Mouse (Mus musculus) forebrain, embryonic 12.5 days (tissue): ENCODE data around the gene Vta1. TPM values are rescaled to one million over a fixed set of nuclear protein-coding genes. Genes with fewer than 3 reads are reported as not detected.

Experiments
- ATAC-seq: fragments of 200-750 bp; cut with Nextera tagmentation; 2 replicates; pipeline ENCODE4 v1.8.0; 2017; ENCODE audit warnings: moderate TSS enrichment; ENCODE audit not compliant: low FRiP score
- H3K27ac ChIP-seq: fragments of 300-500 bp; sonication (generic); 2 replicates; pipeline ENCODE4 v1.5.1; 2016; ENCODE audit warnings: mild to moderate bottlenecking
- H3K27me3 ChIP-seq: fragments of 300-500 bp; sonication (generic); 2 replicates; pipeline ENCODE4 v1.6.1; 2016; ENCODE audit warnings: mild to moderate bottlenecking
- H3K36me3 ChIP-seq: fragments of 300-500 bp; sonication (generic); replicated peaks from 2 replicates; pipeline ENCODE4 v1.6.1; 2016; ENCODE audit warnings: mild to moderate bottlenecking
- H3K4me1 ChIP-seq: fragments of 300-500 bp; sonication (generic); 2 replicates; pipeline ENCODE4 v1.6.1; 2016
- H3K4me2 ChIP-seq: fragments of 300-500 bp; sonication (generic); 2 replicates; pipeline ENCODE4 v1.6.1; 2016; ENCODE audit warnings: mild to moderate bottlenecking, moderate library complexity
- H3K4me3 ChIP-seq: fragments of 300-500 bp; sonication (generic); replicated peaks from 2 replicates; pipeline ENCODE4 v1.5.1; 2016; ENCODE audit warnings: mild to moderate bottlenecking
- H3K9ac ChIP-seq: fragments of 300-500 bp; sonication (generic); 2 replicates; pipeline ENCODE4 v1.6.1; 2016; ENCODE audit warnings: mild to moderate bottlenecking
- H3K9me3 ChIP-seq: fragments of 300-500 bp; sonication (generic); 2 replicates; pipeline ENCODE4 v1.6.1; 2016
- WGBS: fragments of 180-500 bp; shearing (Covaris S2); methylation state at CpG from one replicate; pipeline ENCODE4 v1.1.7; 2016; 5-methylcytosine and 5-hydroxymethylcytosine counted together
- polyA plus RNA-seq: library from polyadenylated mRNA; unstranded; fragments of >200 nt; fragmentation: Nextera tagmentation; extraction: Ambion mirVana; gene quantifications from 2 replicates; pipeline ENCODE4 v1.2.1, GENCODE M21; 2016

The Vta1 gene
- 154 and 159 TPM in 2 replicates for polyA plus RNA-seq

- H3K27ac ChIP-seq = peak within 1 kb of the TSS; percentile 83
- under 1% methylated on average over 50 of the region's 50 CpGs for WGBS
- H3K4me3 ChIP-seq = peak within 1 kb of the TSS; percentile 88
- H3K36me3 ChIP-seq = no peaks in the 10 kb centered on the region
- ATAC-seq = peak; percentile 96
- peaks cover 22% of the 10 kb centered on the region for H3K4me1 ChIP-seq
- H3K9ac ChIP-seq = peak within 1 kb of the TSS; percentile 82
- H3K4me2 ChIP-seq = peak within 1 kb of the TSS; percentile 58
- H3K9me3 ChIP-seq = no peaks in the 10 kb centered on the region
- H3K27me3 ChIP-seq = no peaks in the 10 kb centered on the region
Observed at GRCm38 (mm10) chr10:14705072-14706066, at the start of gene Vta1, which contains the start of gene Nmbr. TSS of gene Vta1 (minus strand) at chr10:14705560. TSS of gene Nmbr (plus strand) at chr10:14705591.

- Histone ChIP-seq H3K9ac (no peak overlapping the region), H3K4me1 (no peaks in the 10 kb centered on the region), H3K4me3 (no peak overlapping the region), H3K27ac (no peak overlapping the region), H3K27me3 (no peaks in the 10 kb centered on the region), H3K9me3 (no peaks in the 10 kb centered on the region), H3K4me2 (no peak overlapping the region), H3K36me3 (no peaks in the 10 kb centered on the region)
- no peak for ATAC-seq
- WGBS = 12% methylated on average over 2 of the region's 2 CpGs
Observed at GRCm38 (mm10) chr10:14734285-14734684, 28.9 kb upstream of the Vta1 start.

- no peak overlapping the region for H3K4me3 ChIP-seq
- no peak overlapping the region for H3K4me2 ChIP-seq
- H3K36me3 ChIP-seq = no peaks in the 10 kb centered on the region
- no peak overlapping the region for H3K9ac ChIP-seq
- no peak overlapping the region for H3K27ac ChIP-seq
- no peaks in the 10 kb centered on the region for H3K27me3 ChIP-seq
- WGBS = 78% methylated on average over 9 of the region's 9 CpGs
- no peaks in the 10 kb centered on the region for H3K9me3 ChIP-seq
- no peak for ATAC-seq
- no peaks in the 10 kb centered on the region for H3K4me1 ChIP-seq
Observed at GRCm38 (mm10) chr10:14725671-14726070, 20.3 kb upstream of the Vta1 start.

DNA sequence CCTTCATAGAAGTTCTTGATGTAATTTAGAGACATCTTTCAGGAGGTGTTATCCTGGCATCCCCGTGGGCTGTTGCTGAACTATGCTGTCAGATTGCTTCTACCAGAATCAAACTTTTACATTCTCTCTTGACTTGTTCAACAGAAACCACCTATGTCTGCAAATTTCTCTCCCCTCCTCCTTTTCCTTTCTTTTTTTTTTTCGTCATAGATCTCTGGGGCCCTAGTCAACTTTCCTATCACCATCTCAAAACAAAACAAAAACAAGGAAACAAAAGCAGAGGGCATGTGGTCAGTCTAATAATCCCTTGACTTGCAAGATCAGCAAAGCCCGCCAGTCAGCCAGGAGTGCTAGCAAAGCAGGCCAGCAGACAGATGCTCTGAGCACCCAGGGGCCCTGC is 12.8 kb upstream of the Vta1 start, which contains the start of gene Gje1:
Gje1 (minus strand) TSS at position 101 of the 400 bp plus-strand sequence.
- Histone ChIP-seq H3K36me3 (no peaks in the 10 kb centered on the region), H3K27ac (no peak within 1 kb of the TSS), H3K9ac (no peak within 1 kb of the TSS), H3K4me1 (no peaks in the 10 kb centered on the region), H3K27me3 (no peaks in the 10 kb centered on the region), H3K9me3 (no peaks in the 10 kb centered on the region), H3K4me3 (no peak within 1 kb of the TSS), H3K4me2 (no peak within 1 kb of the TSS)
- 51% methylated on average over 3 of the region's 3 CpGs for WGBS
- no peak for ATAC-seq

DNA sequence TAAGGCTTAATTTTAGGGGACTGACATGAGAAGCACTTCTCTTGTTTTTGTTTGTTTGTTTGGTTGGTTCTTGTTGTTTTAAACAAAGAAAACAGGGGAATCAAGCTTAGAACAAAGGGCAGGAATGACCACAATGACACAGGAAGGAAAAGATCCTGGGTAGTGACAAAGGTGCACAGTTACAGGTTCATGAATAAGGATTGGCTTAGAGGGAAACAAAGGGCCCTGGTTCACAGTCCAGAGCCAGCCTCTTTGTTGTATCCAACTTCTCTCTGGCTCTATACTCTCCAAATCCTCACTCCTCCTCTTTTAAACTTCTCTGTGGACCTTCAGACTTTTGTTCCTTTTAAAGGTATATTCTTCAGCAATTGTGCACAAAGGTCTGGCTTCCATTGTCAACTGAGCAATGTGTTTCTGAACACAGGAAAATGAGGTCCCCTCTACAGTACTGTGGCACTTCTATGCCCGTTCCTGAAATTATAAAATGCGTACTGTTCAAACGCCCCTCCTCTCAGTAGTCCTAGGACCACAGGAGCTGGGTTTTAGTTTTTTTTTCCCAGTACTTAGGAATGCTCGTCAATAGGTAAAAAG is 1.4 kb downstream of the Vta1 start:
- ATAC-seq = no peak
- no peaks in the 10 kb centered on the region for H3K36me3 ChIP-seq
- whole genome bisulfite sequencing = 37% methylated on average over 4 of the region's 4 CpGs

GRCm38 (mm10) chr10:14703239-14703638 is 2.1 kb downstream of the Vta1 start:
- H3K4me3 ChIP-seq = peak overlapping the region; percentile 88
- H3K9ac ChIP-seq = peak overlapping the region; percentile 5; the same call in 1 of the 2 replicates
- peak overlapping the region; percentile 56; the same call in 1 of the 2 replicates for H3K27ac ChIP-seq
- ATAC-seq = no peak
- no peaks in the 10 kb centered on the region for H3K27me3 ChIP-seq
- no peaks in the 10 kb centered on the region for H3K36me3 ChIP-seq
- WGBS = 31% methylated on average over 1 of the region's 1 CpGs
- H3K4me1 ChIP-seq = peaks cover 22% of the 10 kb centered on the region
- peak overlapping the region; percentile 58 for H3K4me2 ChIP-seq
- no peaks in the 10 kb centered on the region for H3K9me3 ChIP-seq

More for the DNA sequence above, 1.4 kb downstream of the Vta1 start:
- peak overlapping the region; percentile 88 for H3K4me3 ChIP-seq
- no peaks in the 10 kb centered on the region for H3K9me3 ChIP-seq
- H3K4me2 ChIP-seq = peak overlapping the region; percentile 58
- peaks cover 22% of the 10 kb centered on the region for H3K4me1 ChIP-seq
- no peaks in the 10 kb centered on the region for H3K27me3 ChIP-seq
- peak overlapping the region; percentile 56 for H3K27ac ChIP-seq
- H3K9ac ChIP-seq = peak overlapping the region; percentile 5; the same call in 1 of the 2 replicates

DNA sequence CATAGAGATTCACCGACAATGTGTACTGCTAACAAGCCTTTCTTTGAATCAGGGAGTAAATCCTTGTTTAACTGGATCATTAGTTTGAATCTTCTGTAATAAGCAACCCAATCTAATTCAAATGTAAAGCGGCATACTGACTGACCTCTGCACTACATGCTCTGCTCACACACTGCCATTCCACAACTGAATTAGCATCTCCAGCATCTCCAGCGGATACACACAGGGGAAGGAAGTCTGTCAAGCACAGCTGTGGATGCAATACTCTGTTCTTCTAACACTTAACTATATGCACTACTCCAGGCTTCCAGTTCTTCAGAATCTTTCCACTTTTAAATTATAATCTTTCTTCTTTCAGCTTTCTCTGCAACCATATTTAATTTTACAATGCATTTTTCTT is 15.0 kb downstream of the Vta1 start:
- H3K9me3 ChIP-seq = 0 out of 2 replicates have a peak, but pooled peaks cover 2% of the 10 kb centered on the region
- 54% methylated on average over 3 of the region's 3 CpGs for WGBS
- 0 out of 2 replicates have a peak, but pooled peaks have one; percentile 41 for ATAC-seq
- H3K27ac ChIP-seq = no peak overlapping the region
- no peak overlapping the region for H3K4me2 ChIP-seq
- H3K9ac ChIP-seq = no peak overlapping the region
- H3K4me3 ChIP-seq = no peak overlapping the region
- H3K27me3 ChIP-seq = no peaks in the 10 kb centered on the region
- H3K4me1 ChIP-seq = peaks cover 8% of the 10 kb centered on the region; the same call in 1 of the 2 replicates
- H3K36me3 ChIP-seq = peaks cover 15% of the 10 kb centered on the region

- WGBS = 96% methylated on average over 6 of the region's 6 CpGs
- 0 out of 2 replicates have a peak, but pooled peaks cover 2% of the 10 kb centered on the region for H3K9me3 ChIP-seq
- no peaks in the 10 kb centered on the region for H3K27me3 ChIP-seq
- no peak overlapping the region for H3K4me3 ChIP-seq
- peaks cover 8% of the 10 kb centered on the region; the same call in 1 of the 2 replicates for H3K4me1 ChIP-seq
- no peak overlapping the region for H3K4me2 ChIP-seq
- H3K9ac ChIP-seq = no peak overlapping the region
- ATAC-seq = no peak
- H3K27ac ChIP-seq = no peak overlapping the region
- peaks cover 15% of the 10 kb centered on the region for H3K36me3 ChIP-seq
Observed at GRCm38 (mm10) chr10:14688785-14689442, 16.4 kb downstream of the Vta1 start.

GRCm38 (mm10) chr10:14685663-14686062 is 19.7 kb downstream of the Vta1 start:
- no peak for ATAC-seq
- H3K27ac ChIP-seq = no peak overlapping the region
- WGBS = 92% methylated on average over 1 of the region's 1 CpGs
- no peaks in the 10 kb centered on the region for H3K27me3 ChIP-seq
- H3K4me3 ChIP-seq = no peak overlapping the region
- H3K9me3 ChIP-seq = 0 out of 2 replicates have a peak, but pooled peaks cover 2% of the 10 kb centered on the region
- H3K36me3 ChIP-seq = peaks cover 15% of the 10 kb centered on the region
- no peak overlapping the region for H3K4me2 ChIP-seq
- H3K4me1 ChIP-seq = peaks cover 8% of the 10 kb centered on the region; the same call in 1 of the 2 replicates
- no peak overlapping the region for H3K9ac ChIP-seq

DNA sequence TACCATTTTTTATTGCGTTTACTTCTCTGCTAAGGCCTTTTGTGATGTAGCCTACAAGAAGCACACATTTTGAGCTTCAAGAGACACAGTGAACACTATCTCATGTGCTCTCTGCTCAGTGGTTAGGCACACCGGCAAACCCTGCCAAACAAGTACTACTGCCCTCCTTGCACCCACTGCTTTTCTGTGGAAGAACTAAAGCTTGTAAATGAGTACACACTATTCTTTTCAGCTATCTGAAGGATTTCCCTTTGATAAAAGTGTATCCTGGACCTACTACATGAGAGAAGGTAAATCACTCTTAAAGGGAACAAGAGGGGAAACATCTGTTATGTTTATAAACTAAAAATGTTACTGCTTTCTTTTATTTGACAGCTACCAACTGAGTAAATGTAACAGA is 39.2 kb downstream of the Vta1 start:
- no peak for ATAC-seq
- Histone ChIP-seq H3K36me3 (peaks cover 34% of the 10 kb centered on the region), H3K9me3 (no peaks in the 10 kb centered on the region), H3K4me2 (no peak overlapping the region), H3K27ac (no peak overlapping the region), H3K9ac (no peak overlapping the region), H3K4me1 (no peaks in the 10 kb centered on the region), H3K27me3 (no peaks in the 10 kb centered on the region), H3K4me3 (no peak overlapping the region)
- 93% methylated on average over 2 of the region's 2 CpGs for WGBS

DNA sequence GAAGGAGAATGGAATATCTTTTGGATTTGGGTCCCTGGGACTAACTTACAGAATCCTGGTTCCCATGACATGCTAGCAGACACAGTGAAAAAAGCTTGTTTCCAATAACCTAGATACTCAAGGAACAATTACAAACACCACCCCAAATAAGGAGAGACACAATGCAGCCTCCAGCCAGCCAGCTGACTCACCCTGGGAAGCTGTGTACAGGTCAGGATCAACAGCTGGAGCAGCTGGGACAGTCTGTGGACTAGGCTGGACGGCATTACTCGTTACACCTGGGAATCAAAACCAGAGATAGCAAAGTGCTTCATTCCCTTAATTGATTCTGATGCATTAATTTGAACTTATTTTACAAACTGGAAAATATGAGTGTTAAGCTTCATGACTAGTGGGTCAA is 44.5 kb downstream of the Vta1 start:
- no peaks in the 10 kb centered on the region for H3K4me1 ChIP-seq
- H3K4me3 ChIP-seq = no peak overlapping the region
- H3K9ac ChIP-seq = no peak overlapping the region
- ATAC-seq = no peak
- H3K4me2 ChIP-seq = no peak overlapping the region
- H3K27ac ChIP-seq = no peak overlapping the region
- peaks cover 30% of the 10 kb centered on the region for H3K36me3 ChIP-seq
- 81% methylated on average over 2 of the region's 2 CpGs for WGBS
- H3K9me3 ChIP-seq = no peaks in the 10 kb centered on the region
- H3K27me3 ChIP-seq = no peaks in the 10 kb centered on the region

- Histone ChIP-seq H3K27ac (no peak overlapping the region), H3K4me2 (no peak overlapping the region), H3K9ac (no peak overlapping the region), H3K9me3 (no peaks in the 10 kb centered on the region), H3K36me3 (no peaks in the 10 kb centered on the region), H3K27me3 (no peaks in the 10 kb centered on the region), H3K4me1 (no peaks in the 10 kb centered on the region), H3K4me3 (no peak overlapping the region)
- ATAC-seq = no peak
- WGBS = 88% methylated on average over 1 of the region's 1 CpGs
Observed at GRCm38 (mm10) chr10:14639635-14640034, 65.7 kb downstream of the Vta1 start.
